1 mouse cellular context compared by ENCODE assay signal in genomic region chr11:58216823-58217222, GRCm38 (mm10).
TF ChIP-seq lines count a peak whose summit lies in the region.

No protein-coding gene starts in this region.

TF ChIP-seq in MEL, 35 proteins besides CTCF, POLR2A, EP300 and RAD21:
- TF ChIP-seq ETS1 (IDR thresholded peaks at IDR 0.05; ENCODE audit: low read depth, low read length): peak; percentile 66
- TF ChIP-seq E2F4 (IDR thresholded peaks at IDR 0.05; ENCODE audit: borderline replicate concordance, low read depth, low read length): no peak
- peak; percentile 22; the same call in 1 of the 2 replicates for TF ChIP-seq TCF12 (IDR thresholded peaks at IDR 0.05; ENCODE audit: low read depth, low read length)
TF ChIP-seq in MEL: peak in this region for 2.
